Mouse (Mus musculus) spleen, postnatal 4 days (tissue): ENCODE measurements around the gene Itgb7.
A peak's percentile ranks its signal among the peaks of the same experiment; 100 is the strongest.

Experiments
- DNase-seq, 2 experiments: peaks; one replicate each; pipeline ENCODE4 v3.0.0; 2022; ENCODE audit warnings: low spot score in 2 of 2

Gene Itgb7

DNA sequence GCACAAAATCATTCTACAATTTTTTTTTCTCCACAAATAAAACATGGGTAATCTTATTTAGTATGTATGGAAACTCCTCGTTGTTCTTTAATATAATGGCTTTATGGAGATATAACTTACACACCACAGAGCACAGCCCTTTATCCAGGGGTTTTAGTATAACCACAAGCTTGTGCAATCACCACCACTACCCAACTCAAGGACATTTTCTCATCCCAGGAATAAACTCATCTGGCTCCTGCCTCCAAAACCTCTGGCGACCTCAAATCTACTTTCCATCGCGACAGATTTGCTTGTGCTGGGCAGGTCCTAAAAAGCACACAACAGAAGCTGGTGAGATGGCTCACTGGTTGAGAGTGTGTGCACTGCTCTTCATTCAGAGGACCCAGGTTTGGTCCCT is 38.1 kb downstream of the Itgb7 start:
- DNase-seq: no peak

DNA sequence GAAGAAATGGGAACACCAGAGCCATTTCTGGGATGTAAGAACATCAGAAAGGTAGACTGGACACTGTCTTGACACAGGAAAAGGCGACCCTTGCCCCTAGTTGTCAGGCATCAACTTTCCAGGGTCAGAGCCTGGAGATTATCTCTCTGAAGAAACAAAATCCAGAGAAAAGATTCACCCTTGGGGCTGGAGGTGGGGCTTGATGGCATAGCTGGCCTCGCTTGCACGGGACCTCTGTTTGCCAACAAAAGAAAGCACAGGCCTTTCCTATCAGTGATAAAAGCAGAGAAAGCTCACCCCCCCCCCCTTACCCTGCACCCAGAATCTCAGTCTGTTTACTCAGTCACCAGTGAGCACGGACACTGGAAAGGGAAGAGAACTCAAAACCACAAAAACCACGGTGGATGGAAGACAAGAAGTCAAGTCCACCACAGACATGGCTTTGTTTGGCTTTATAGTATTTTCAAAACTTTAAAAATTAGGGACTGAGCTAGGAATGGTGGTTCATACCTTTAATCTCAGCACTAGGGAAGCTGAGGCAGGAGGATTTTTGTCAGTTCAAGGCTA is 38.8 kb downstream of the Itgb7 start:
- no peak for DNase-seq

DNA sequence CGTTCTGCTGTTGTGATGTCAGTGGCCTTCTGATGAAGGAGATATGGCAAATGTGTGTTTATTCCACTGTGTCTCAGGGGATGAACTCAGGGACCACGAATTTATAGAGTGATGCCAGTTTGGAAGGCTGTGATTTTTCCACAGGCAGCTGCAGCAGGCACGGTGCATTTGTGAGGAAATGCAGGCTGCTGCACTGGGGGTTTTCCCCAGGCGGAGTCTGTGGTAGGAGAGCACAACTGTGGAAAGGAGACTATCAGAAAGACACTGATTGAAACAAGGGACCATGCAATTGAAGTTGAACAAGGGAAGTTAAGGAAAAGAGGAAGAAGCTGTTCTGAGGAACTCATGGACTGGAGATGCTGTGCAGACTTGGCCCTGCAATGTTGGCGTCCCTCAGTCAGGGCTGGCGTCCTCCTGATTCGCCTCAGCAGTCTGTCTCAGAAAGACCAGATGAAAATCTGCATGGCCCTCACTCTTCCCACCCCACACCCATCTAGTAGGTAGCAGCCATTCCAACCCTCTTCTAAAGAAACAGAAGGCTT is 39.4 kb downstream of the Itgb7 start:
- DNase-seq: no peak

DNA sequence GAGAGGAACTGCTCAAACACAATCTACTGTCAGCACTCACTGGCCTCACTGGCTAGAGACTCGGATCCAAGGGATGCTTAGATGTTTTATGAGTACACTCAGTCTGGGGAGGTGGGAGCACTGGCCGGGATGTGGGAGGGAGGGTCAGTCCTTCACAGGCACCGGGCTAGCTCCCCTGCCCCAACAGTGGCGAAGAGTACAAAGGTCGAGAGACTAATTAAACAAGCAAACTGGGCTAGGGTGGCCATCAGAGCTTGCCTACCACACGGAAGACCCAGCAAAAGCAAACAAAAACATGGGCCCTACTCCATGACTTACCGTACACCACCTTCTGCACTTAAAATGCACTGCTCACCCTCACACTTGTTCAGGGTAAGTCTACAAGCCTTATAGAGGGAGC is 40.0 kb downstream of the Itgb7 start:
- no peak for DNase-seq

DNA sequence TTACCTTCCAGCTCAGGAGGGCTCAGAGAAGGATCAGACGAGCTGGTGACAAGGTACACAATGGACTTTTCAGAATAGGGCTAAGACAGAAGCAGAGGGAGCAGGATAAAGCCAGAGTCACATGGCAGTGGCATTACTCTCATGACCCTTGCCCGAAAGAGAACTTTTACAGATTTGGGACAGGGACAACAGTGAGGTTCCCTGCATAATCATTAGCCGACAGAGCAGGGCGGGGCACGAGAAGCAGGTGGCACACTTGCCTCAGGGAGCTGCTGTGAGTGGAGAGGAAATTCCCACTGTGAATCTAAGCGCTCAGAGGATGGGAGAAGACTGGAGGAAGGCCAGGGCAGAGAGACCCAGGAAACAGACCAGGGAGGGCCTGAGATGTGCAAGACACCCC is 42.9 kb downstream of the Itgb7 start:
- DNase-seq: no peak

DNA sequence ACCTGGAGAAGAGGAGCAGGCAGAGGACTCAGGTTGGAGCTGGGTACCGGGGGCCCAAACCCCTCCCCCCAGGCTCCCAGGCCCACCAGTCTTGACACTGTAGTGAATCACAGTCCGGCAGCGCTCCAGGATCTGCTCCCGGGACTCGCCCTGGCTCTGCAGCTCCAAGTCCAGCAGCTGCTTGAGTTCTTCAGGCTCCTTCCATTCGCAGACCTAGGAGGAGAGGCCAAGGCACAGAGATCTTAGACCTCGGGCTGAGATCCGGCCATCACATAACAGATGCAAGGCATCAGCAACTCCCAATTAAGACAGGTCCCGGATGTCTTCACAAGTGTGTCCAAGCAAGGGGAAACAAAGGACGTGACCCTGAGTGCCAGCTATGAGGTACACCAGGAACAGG is 43.6 kb downstream of the Itgb7 start:
- no peak for DNase-seq

DNA sequence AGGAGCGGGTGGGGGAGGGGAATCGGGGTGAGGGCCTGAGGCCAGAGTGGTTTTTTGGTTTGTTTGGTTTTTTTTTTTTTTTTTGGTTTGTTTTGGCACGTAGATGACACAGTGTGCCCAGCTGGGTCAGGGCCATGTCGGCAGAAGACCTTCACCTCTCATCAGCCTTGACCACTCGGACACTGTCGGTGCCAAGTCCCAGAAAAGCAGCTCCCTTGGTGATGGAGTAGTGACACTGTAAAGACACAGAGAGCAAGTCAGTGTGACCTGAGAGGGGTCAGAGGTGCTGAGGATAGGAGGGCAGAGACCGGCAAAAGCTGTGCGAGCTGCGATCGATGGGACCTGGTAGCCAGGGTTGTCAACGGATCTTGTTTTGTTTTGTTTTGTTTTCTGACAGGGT is 45.5 kb downstream of the Itgb7 start:
- no peak for DNase-seq

DNA sequence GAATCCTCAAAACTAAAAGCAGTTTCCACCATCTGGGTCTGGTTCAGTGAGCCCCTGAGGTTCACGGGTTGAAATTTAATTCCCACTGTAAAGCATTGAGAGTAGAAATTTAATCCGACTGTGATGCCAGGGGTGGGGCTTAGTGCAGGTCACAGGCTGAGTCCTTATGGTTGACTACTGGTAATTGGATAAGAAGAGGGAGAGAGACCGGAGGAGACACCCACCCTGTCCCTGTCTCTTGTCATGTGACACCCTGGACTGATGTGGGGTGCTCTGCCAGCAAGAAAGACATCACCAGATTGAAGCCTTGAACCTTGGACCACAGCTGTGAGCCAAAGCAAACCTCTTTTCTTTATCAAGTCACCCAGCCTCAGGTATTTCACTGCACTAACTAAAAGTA is 48.7 kb downstream of the Itgb7 start:
- DNase-seq: no peak

DNA sequence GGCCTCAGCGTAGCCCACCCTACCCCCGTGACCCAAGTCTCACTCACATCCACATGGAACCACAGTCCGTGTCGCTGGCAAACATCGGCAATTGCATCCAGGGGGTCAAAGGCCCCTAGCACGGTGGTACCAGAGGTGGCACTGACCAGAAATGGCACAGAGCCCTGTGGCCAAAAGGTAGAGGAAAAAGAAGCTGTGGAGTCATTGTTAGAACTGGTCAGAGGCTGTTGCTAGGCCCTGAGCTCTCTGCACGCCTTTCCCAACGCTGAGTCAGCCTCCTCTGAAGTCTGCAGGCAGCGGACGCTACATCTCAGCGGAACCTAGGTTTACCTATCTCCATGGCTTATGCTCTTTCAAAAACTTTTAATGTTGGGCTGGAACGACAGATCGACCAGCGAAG is 51.8 kb downstream of the Itgb7 start:
- no peak for DNase-seq

DNA sequence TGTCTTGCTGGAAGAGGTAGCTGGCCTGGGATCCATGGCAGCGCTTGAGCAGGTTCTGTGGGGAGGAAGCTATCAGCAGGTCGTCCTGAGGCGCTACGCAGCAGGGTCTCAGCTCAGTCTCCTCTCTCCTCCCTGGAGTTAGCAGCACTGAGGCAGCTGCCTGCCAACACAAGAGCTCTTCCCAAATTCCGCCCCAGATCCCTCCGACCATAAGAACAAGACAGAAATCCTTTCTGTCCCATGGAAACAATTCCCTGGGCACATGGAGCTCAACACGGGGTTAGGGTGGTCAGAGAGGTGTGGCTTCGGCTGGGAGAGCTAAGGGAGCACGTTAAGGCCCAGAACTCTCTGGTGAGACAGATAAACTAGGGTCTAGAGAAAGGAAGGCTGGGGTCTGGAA is 52.6 kb downstream of the Itgb7 start:
- no peak for DNase-seq

DNA sequence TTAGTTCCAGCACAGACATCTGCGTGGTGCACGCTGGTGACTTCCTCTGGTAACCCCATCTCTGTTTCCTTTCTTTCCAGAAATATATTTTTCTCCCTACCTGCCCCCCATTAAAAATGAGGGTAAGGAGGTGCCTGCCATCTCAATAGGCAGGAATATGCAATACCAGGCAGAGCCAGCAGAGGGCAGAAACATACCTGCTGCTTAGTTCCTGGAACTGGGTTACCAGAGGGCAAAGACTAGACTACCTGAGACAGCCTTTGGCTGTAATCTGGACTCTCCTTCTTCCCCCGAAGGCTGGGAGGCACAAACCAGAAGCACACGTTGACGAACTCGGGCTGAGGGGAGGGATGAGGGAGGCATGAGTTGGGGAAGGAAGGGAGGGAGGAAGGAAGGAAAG is 53.5 kb downstream of the Itgb7 start:
- peak; percentile 80 to 93 for DNase-seq

DNA sequence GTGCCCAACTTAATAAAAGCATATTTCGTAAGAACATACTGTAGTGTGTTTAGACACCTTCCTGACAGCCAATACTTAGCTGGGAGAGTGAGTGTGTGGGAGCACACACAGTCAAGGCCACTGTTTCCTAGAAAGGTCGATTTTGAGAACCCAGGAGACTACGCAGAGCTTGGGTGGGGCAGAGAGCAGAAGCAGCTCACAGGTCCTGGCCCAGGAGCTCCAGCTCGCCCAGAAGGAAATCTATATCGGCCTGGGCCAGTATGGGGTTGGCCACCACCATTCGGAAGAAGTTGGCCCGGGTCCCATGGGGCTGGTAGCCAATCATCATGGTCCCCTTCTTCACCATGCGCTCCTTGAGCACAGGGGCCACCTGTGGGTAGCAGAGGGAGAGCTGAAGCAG is 54.3 kb downstream of the Itgb7 start:
- DNase-seq: no peak

DNA sequence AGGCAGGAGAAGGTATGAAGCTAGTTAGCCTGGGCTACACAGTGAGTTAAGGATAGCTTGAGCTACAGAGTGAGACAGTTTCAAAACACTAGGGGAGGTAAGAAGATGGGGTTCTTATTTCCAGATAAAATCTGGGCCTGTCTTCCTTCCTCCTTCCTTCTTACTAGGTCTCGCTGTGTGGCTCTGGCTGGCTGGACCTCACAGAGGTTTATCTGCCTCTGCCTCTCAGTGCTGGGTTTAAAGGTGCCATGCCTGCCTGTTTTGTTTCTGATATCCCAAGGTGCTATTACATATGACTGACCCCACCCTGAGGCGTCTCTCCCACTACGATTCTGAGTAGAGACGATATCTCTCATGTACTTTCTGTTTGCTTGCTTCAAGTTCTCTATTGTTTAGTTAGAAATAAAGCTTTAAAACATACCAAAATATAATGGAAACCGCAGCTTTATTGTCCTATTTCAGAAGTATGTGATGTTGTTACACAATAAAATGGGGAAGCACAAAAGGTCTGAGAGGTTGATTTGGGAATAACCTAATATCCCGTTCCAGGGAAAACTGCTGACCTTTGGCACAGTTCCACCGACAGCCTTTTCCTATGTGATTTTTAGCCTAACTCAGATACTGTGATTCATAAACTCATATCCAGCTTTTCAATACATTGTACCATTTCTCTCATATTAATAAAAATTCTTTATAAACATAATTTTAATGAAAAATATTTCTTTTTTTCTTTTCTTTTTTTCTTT is 55.0 kb downstream of the Itgb7 start:
- DNase-seq: no peak

DNA sequence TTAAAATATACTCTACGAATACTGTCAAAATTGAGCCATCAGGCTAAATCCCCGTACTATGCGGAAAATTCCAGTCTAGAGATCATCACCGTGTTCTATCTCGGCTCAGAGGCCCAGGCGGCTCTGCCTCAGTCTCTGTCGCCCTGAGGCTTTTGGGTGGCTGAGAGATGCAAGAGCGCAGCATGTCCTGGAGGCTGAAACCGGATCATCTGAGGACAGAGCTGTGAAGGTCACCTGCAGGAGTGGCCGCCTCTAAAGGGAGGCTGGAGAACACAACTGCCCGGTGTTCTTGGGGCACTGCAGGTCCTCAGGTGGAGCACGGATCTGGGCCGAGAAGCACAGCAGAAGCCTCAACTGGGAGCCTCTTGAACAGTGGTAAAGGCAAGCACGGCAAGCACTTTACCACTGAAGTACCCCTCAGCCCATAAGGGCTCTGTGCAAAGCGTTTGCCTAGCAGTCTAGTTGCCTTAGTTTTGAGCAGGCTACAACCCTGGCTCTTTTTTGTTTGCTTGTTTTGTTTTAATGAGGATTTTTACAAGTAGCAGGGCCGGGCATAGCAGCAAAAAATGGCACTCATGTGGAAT is 55.9 kb downstream of the Itgb7 start:
- no peak for DNase-seq

DNA sequence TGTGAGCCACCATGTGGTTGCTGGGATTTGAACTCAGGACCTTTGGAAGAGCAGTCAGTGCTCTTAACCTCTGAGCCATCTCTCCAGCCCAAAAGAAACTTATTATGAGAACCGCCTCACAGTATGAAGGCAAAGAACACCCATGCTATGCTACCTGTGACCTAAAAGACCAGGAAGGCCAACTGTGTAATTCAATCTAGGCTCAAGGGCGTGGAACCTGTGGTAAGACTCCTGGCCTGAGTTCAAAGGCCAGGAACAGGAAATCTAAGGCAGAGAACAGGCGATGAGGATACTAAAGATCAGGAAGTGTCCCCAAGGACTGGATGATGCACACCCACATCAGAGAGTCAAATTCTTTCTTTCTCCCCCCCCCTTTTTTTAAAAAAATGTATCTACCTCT is 58.2 kb downstream of the Itgb7 start:
- no peak for DNase-seq

DNA sequence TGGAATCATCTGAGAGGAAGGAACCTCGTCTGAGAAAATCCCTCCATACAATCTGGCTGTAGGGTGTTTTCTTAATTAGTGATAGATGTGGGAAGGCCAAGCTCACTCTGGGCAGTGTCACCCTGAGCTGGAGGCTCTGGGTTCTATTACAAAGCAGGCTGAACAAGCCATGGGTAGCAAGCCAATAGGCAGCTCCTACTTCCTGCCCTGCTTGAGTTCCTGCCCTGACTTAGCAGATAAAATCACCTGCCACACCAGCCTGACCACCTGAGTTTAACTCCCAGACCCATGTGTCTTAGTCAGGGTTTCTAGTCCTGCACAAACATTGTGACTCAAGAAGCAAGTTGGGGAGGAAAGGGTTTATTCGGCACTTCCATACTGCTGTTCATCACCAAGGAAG is 62.7 kb downstream of the Itgb7 start:
- DNase-seq: no peak

DNA sequence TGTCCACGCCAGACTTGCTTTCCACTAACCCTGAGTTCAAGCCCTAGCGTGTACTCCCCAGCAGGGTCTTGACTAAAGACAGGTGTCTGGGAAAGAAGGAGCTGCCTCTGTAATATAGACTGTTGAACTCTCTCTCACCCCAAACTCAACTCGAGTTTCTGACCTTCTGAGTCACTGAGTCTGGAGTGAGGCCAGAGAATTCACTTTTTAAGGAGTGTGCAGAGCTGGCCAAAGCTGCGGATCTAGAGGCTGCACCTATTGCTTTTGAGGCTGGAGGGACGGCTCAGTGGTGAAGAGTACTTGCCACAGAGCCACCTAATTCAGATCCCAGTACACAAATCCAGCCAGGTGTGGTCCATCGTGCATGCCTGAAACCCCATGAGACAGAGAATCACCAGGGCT is 64.1 kb downstream of the Itgb7 start:
- no peak for DNase-seq
